Mouse (Mus musculus) stomach, postnatal 0 days (tissue): ENCODE data around the gene Tmem184c. TPM values are rescaled to one million over a fixed set of nuclear protein-coding genes. Genes with fewer than 3 reads are reported as not detected.

Experiments
- ATAC-seq: fragments of 200-750 bp; cut with Nextera tagmentation; 2 replicates; pipeline ENCODE4 v1.8.0; 2017; ENCODE audit not compliant: low FRiP score, low TSS enrichment
- DNase-seq: peaks from one replicate; pipeline ENCODE4 v3.0.0-alpha.2; 2016; ENCODE audit warnings: low spot score
- H3K27ac ChIP-seq: fragments of 300-500 bp; sonication (generic); replicated peaks from 2 replicates; pipeline ENCODE4 v1.5.1; 2014; ENCODE audit warnings: mild to moderate bottlenecking, control low read depth
- H3K27me3 ChIP-seq: fragments of 300-500 bp; sonication (generic); 2 replicates; pipeline ENCODE4 v1.6.1; 2014; ENCODE audit warnings: low read length; ENCODE audit not compliant: control insufficient read depth, insufficient read depth
- H3K36me3 ChIP-seq: fragments of 300-500 bp; sonication (generic); 2 replicates; pipeline ENCODE4 v1.6.1; 2014; ENCODE audit warnings: low read length, mixed read lengths; ENCODE audit not compliant: control insufficient read depth, insufficient read depth
- H3K4me1 ChIP-seq: fragments of 300-500 bp; sonication (generic); replicated peaks from 2 replicates; pipeline ENCODE4 v1.6.1; 2014; ENCODE audit warnings: antibody characterized with exemption; ENCODE audit not compliant: control insufficient read depth, insufficient read depth
- H3K4me2 ChIP-seq: fragments of 300-500 bp; sonication (generic); replicated peaks from 2 replicates; pipeline ENCODE4 v1.6.1; 2014; ENCODE audit warnings: low read depth, mild to moderate bottlenecking, control low read depth, moderate library complexity
- H3K4me3 ChIP-seq: fragments of 300-500 bp; sonication (generic); 2 replicates; pipeline ENCODE4 v1.5.1; 2014; ENCODE audit warnings: low read depth, low read length, control low read depth
- H3K9ac ChIP-seq: fragments of 300-500 bp; sonication (generic); 2 replicates; pipeline ENCODE4 v1.6.1; 2014; ENCODE audit warnings: mild to moderate bottlenecking, low read length, control low read depth, mixed read lengths
- H3K9me3 ChIP-seq: fragments of 300-500 bp; sonication (generic); 2 replicates; pipeline ENCODE4 v1.6.1; 2016; ENCODE audit warnings: low read length; ENCODE audit not compliant: control insufficient read depth
- CTCF ChIP-seq: IDR thresholded peaks from 2 replicates; pipeline ENCODE4 v1.5.1; 2016; ENCODE audit warnings: antibody characterized with exemption, low read depth, mild to moderate bottlenecking, moderate library complexity
- EP300 ChIP-seq: optimal IDR thresholded peaks from 2 replicates; pipeline ENCODE3; 2016; ENCODE audit warnings: antibody characterized with exemption
- WGBS: fragments of 180-500 bp; shearing (Covaris S2); extraction: QIAGEN DNeasy Blood & Tissue Kit; methylation state at CpG from one replicate; pipeline ENCODE4 v1.1.7; 2014; 5-methylcytosine and 5-hydroxymethylcytosine counted together
- polyA plus RNA-seq: library from polyadenylated mRNA; unstranded; fragments of >200 nt; fragmentation: Nextera tagmentation; extraction: Ambion mirVana; gene quantifications from 2 replicates; pipeline ENCODE4 v1.2.1, GENCODE M21; 2015

Tmem184c gene
- polyA plus RNA-seq, 1 experiment from 2014 or later = 12.0 TPM

DNA sequence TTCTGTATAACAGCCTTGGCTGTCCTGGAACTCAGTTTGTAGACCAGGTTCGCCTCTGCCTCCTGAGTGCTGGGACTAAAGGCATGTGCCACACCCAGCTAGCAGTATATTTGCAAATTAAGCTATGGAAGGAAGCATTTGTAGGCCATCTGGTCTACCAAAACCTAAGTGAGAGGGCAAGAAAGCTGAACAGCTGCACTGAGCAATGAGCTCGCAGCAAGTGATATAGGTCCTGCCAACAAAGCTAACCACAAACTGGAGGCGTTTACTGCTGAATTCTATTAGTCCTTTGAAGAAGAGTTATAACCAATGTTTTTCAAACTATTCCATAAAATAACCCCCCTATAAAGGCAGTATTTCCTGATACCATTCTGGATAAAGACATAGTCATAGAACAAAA, 27.1 kb upstream of the Tmem184c start:
- Histone ChIP-seq H3K4me3 (no peak overlapping the region), H3K36me3 (no peaks in the 10 kb centered on the region), H3K27me3 (no peaks in the 10 kb centered on the region), H3K27ac (no peak overlapping the region), H3K9ac (no peak overlapping the region), H3K4me2 (no peak overlapping the region), H3K4me1 (no peaks in the 10 kb centered on the region), H3K9me3 (no peaks in the 10 kb centered on the region)
- WGBS = 85% methylated on average over 3 of the region's 3 CpGs
- ATAC-seq (no peak), DNase-seq (no peak)
- no peak for TF ChIP-seq EP300
- TF ChIP-seq CTCF = no peak

DNA sequence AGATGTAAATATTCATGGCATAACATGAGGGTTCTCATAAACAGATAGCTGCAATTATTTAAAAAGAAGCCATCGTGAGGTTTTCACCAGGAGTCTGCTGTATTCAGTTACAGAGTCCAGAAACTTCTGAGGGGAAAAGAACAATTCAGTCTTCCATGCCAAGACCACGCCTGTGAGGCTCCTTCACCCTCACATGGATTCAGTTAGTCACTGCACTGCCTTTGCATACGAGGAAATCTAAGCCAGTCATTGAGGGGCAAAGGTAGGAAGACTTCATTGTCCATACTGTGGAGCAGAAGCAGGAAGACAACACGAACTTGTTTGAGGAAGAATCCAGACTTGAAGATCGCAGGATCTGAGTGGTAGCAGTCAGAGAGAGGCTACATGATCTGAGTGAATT, 23.5 kb upstream of the Tmem184c start:
- Histone ChIP-seq H3K4me3 (no peak overlapping the region), H3K9me3 (no peaks in the 10 kb centered on the region), H3K36me3 (no peaks in the 10 kb centered on the region), H3K27me3 (no peaks in the 10 kb centered on the region), H3K4me1 (no peaks in the 10 kb centered on the region), H3K27ac (no peak overlapping the region), H3K9ac (no peak overlapping the region), H3K4me2 (no peak overlapping the region)
- 66% methylated on average over 5 of the region's 5 CpGs for WGBS
- no peak for DNase-seq
- ATAC-seq = no peak
- TF ChIP-seq EP300 = no peak
- no peak for TF ChIP-seq CTCF

DNA sequence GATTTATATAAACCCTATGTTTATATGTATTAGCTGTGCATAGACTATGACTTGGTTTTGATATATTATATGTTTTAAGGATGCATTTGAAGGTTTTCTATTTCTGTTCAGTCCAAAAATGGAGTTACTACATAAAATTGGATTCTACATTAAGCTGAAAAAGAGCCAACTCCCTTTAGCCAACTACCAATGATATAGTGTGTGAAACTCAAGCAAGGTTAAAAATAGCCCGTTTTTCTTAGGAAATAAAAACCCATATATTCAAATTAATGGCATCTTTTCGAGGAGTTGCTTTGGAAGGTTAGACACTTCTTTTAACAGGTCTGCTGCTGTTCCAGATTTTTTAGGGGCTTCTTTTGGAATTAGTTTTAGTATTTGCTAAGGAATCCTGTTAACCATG, 22.7 kb upstream of the Tmem184c start:
- no peak for DNase-seq
- Histone ChIP-seq H3K4me3 (no peak overlapping the region), H3K36me3 (no peaks in the 10 kb centered on the region), H3K9ac (no peak overlapping the region), H3K27ac (no peak overlapping the region), H3K4me1 (no peaks in the 10 kb centered on the region), H3K9me3 (no peaks in the 10 kb centered on the region), H3K27me3 (no peaks in the 10 kb centered on the region), H3K4me2 (no peak overlapping the region)
- no peak for TF ChIP-seq EP300
- TF ChIP-seq CTCF = no peak
- ATAC-seq = no peak
- WGBS = 55% methylated on average over 2 of the region's 2 CpGs

DNA sequence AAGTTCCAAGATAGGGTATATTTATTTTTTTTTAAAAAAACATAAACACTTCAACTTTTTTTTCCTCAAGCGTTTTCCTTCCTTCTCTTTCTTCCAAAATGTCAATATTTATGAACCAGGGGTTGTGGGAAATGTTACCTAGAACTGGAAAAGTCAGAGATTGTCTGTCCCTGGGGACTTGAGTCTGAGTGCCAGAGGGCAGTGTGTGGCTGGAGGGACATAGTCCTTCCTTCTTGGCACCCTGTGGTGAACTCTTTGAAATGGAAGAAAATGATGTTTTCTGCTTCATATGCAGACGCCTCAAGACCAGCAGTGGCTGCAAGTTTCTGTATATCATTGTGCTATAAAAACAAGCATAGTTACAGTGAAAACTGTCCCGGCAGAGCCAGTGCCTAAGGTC, 20.2 kb upstream of the Tmem184c start:
- no peaks in the 10 kb centered on the region for H3K27me3 ChIP-seq
- H3K4me2 ChIP-seq = no peak overlapping the region
- no peak overlapping the region for H3K27ac ChIP-seq
- H3K36me3 ChIP-seq = no peaks in the 10 kb centered on the region
- no peak for ATAC-seq
- H3K4me3 ChIP-seq = no peak overlapping the region
- no peaks in the 10 kb centered on the region for H3K9me3 ChIP-seq
- DNase-seq = no peak
- H3K4me1 ChIP-seq = no peaks in the 10 kb centered on the region
- WGBS = 38% methylated on average over 3 of the region's 3 CpGs
- no peak for TF ChIP-seq CTCF
- no peak for TF ChIP-seq EP300
- H3K9ac ChIP-seq = no peak overlapping the region

GRCm38 (mm10) chr8:77629858-77630537, 19.5 kb upstream of the Tmem184c start:
- H3K27me3 ChIP-seq = no peaks in the 10 kb centered on the region
- H3K36me3 ChIP-seq = no peaks in the 10 kb centered on the region
- no peak overlapping the region for H3K27ac ChIP-seq
- H3K4me3 ChIP-seq = no peak overlapping the region
- no peaks in the 10 kb centered on the region for H3K4me1 ChIP-seq
- H3K9me3 ChIP-seq = no peaks in the 10 kb centered on the region
- WGBS = 17% methylated on average over 15 of the region's 15 CpGs
- TF ChIP-seq EP300 (no peak), CTCF (peak; percentile 99)
- ATAC-seq (peak; percentile 70; the same call in 1 of the 2 replicates), DNase-seq (peak; percentile 86)
- H3K4me2 ChIP-seq = no peak overlapping the region
- no peak overlapping the region for H3K9ac ChIP-seq

- no peaks in the 10 kb centered on the region for H3K4me1 ChIP-seq
- H3K9ac ChIP-seq = no peak overlapping the region
- H3K4me3 ChIP-seq = no peak overlapping the region
- DNase-seq = no peak
- H3K27me3 ChIP-seq = no peaks in the 10 kb centered on the region
- 86% methylated on average over 7 of the region's 7 CpGs for WGBS
- ATAC-seq = no peak
- no peak overlapping the region for H3K4me2 ChIP-seq
- no peak overlapping the region for H3K27ac ChIP-seq
- TF ChIP-seq CTCF (no peak), EP300 (no peak)
- no peaks in the 10 kb centered on the region for H3K9me3 ChIP-seq
- H3K36me3 ChIP-seq = no peaks in the 10 kb centered on the region
These were observed 13.2 kb upstream of the Tmem184c start for GRCm38 (mm10) chr8:77623677-77624209.
